Mouse (Mus musculus) cerebellum, adult (tissue): ENCODE measurements at regions not wholly inside any gene's neighbourhood (a gene's known extent, or its start where the extent isn't known, plus 50 kb on each side); places are given as distances from the start of the nearest gene placed in this dataset.

ENCODE experiments used
- ATAC-seq: cut with Nextera tagmentation; 2 replicates; pipeline ENCODE4 v1.9.2; 2017; ENCODE audit warnings: mild to moderate bottlenecking, moderate library complexity, mixed read lengths; ENCODE audit not compliant: insufficient number of reproducible peaks, low FRiP score, low TSS enrichment

GRCm38 (mm10) chr2:21267149-21267761, 61.7 kb downstream of the Thnsl1 start:
- ATAC-seq, result no peak

- 0 out of 2 replicates have a peak, but pooled peaks have one; percentile 31 for ATAC-seq
Observed at GRCm38 (mm10) chr2:21269989-21270846, 64.7 kb downstream of the Thnsl1 start.

- ATAC-seq, result no peak
Observed at GRCm38 (mm10) chr2:21273416-21273815, 67.9 kb downstream of the Thnsl1 start.

GRCm38 (mm10) chr2:21275315-21275714, 69.8 kb downstream of the Thnsl1 start:
- ATAC-seq, result no peak

- peak; percentile 95 for ATAC-seq
Observed at GRCm38 (mm10) chr2:21280794-21281420, 75.4 kb downstream of the Thnsl1 start.

GRCm38 (mm10) chr2:21282505-21283200, 77.1 kb downstream of the Thnsl1 start:
- ATAC-seq, result no peak

- no peak for ATAC-seq
Observed at GRCm38 (mm10) chr2:21284881-21285280, 79.4 kb downstream of the Thnsl1 start.

- ATAC-seq, result no peak
Observed at GRCm38 (mm10) chr2:21287786-21288185, 79.6 kb upstream of the Gpr158 start.

- no peak for ATAC-seq
Observed at GRCm38 (mm10) chr2:21292669-21293151, 74.6 kb upstream of the Gpr158 start.

- no peak for ATAC-seq
Observed at GRCm38 (mm10) chr2:21294002-21294401, 73.3 kb upstream of the Gpr158 start.

- no peak for ATAC-seq
Observed at GRCm38 (mm10) chr2:21299681-21300080, 67.7 kb upstream of the Gpr158 start.
